Mouse (Mus musculus): ENCODE measurements around the gene Olfr199. TPM values are rescaled to one million over a fixed set of nuclear protein-coding genes. Genes with fewer than 3 reads are reported as not detected.
"Not testable (repeated sequence)": the region's sequence is repeated elsewhere in the genome, so short reads cannot be mapped to it uniquely, and the experiment has no call there.

Gene Olfr199
- polyA plus RNA-seq (2015; fragmentation: Nextera tagmentation; extraction: Ambion mirVana), result not detected in 2 replicates

- H3K27ac ChIP-seq (ENCODE audit: low read length); H3K36me3 ChIP-seq (ENCODE audit: control insufficient read depth, insufficient read depth, low read length); H3K4me2 ChIP-seq (ENCODE audit: low read depth, low read length); H3K4me1 ChIP-seq (ENCODE audit: control insufficient read depth, insufficient read depth, low read length); H3K4me3 ChIP-seq (replicated peaks; ENCODE audit: low read length); H3K9ac ChIP-seq (ENCODE audit: low read length); H3K9me3 ChIP-seq (replicated peaks; ENCODE audit: control insufficient read depth, low read length); ATAC-seq (ENCODE audit: insufficient read depth, low FRiP score); H3K27me3 ChIP-seq (ENCODE audit: control insufficient read depth, insufficient read depth, low read length): not testable (repeated sequence)
- 69% methylated on average over 1 of the region's 1 CpGs for WGBS
Observed at GRCm38 (mm10) chr16:59219667-59220066, at the start of gene Olfr199. Gene Olfr199, minus strand, starts transcription at chr16:59219767.

- H3K4me1 ChIP-seq (ENCODE audit: control insufficient read depth, insufficient read depth, low read length); H3K27ac ChIP-seq (ENCODE audit: low read length); H3K4me2 ChIP-seq (ENCODE audit: low read depth, low read length); H3K27me3 ChIP-seq (ENCODE audit: control insufficient read depth, insufficient read depth, low read length); H3K36me3 ChIP-seq (ENCODE audit: control insufficient read depth, insufficient read depth, low read length); H3K9me3 ChIP-seq (replicated peaks; ENCODE audit: control insufficient read depth, low read length); H3K4me3 ChIP-seq (replicated peaks; ENCODE audit: low read length); H3K9ac ChIP-seq (ENCODE audit: low read length); ATAC-seq (ENCODE audit: insufficient read depth, low FRiP score): not testable (repeated sequence)
- WGBS, result 62% methylated on average over 4 of the region's 4 CpGs
Observed at GRCm38 (mm10) chr16:59269097-59269496, 49.5 kb upstream of the Olfr199 start.

- H3K4me3 ChIP-seq (replicated peaks; ENCODE audit: low read length), result no peak overlapping the region
- H3K36me3 ChIP-seq (ENCODE audit: control insufficient read depth, insufficient read depth, low read length), result no peaks in the 10 kb centered on the region
- H3K4me1 ChIP-seq (ENCODE audit: control insufficient read depth, insufficient read depth, low read length), result no peaks in the 10 kb centered on the region
- no peak overlapping the region for H3K27ac ChIP-seq (ENCODE audit: low read length)
- 86% methylated on average over 17 of the region's 17 CpGs for WGBS
- H3K27me3 ChIP-seq (ENCODE audit: control insufficient read depth, insufficient read depth, low read length), result no peaks in the 10 kb centered on the region
- no peak for ATAC-seq (ENCODE audit: insufficient read depth, low FRiP score)
- no peaks in the 10 kb centered on the region for H3K9me3 ChIP-seq (replicated peaks; ENCODE audit: control insufficient read depth, low read length)
- H3K9ac ChIP-seq (ENCODE audit: low read length), result no peak overlapping the region
- no peak overlapping the region for H3K4me2 ChIP-seq (ENCODE audit: low read depth, low read length)
Observed at GRCm38 (mm10) chr16:59249684-59250083, 30.1 kb upstream of the Olfr199 start.

- H3K27me3 ChIP-seq (ENCODE audit: control insufficient read depth, insufficient read depth, low read length); H3K9ac ChIP-seq (ENCODE audit: low read length); ATAC-seq (ENCODE audit: insufficient read depth, low FRiP score); H3K4me2 ChIP-seq (ENCODE audit: low read depth, low read length); H3K36me3 ChIP-seq (ENCODE audit: control insufficient read depth, insufficient read depth, low read length); H3K4me3 ChIP-seq (replicated peaks; ENCODE audit: low read length); H3K9me3 ChIP-seq (replicated peaks; ENCODE audit: control insufficient read depth, low read length); H3K27ac ChIP-seq (ENCODE audit: low read length); H3K4me1 ChIP-seq (ENCODE audit: control insufficient read depth, insufficient read depth, low read length): not testable (repeated sequence)
- WGBS, result 68% methylated on average over 3 of the region's 3 CpGs
Observed at GRCm38 (mm10) chr16:59217861-59218260, 1.7 kb downstream of the Olfr199 start.

GRCm38 (mm10) chr16:59203433-59203832 lies 16.1 kb downstream of the Olfr199 start, which contains the start of gene Olfr198:
Gene Olfr198, minus strand, starts transcription at chr16:59203533.
- not testable (repeated sequence) for H3K9ac ChIP-seq (ENCODE audit: low read length); H3K4me3 ChIP-seq (replicated peaks; ENCODE audit: low read length); H3K9me3 ChIP-seq (replicated peaks; ENCODE audit: control insufficient read depth, low read length); H3K4me1 ChIP-seq (ENCODE audit: control insufficient read depth, insufficient read depth, low read length); ATAC-seq (ENCODE audit: insufficient read depth, low FRiP score); H3K36me3 ChIP-seq (ENCODE audit: control insufficient read depth, insufficient read depth, low read length); H3K4me2 ChIP-seq (ENCODE audit: low read depth, low read length); H3K27me3 ChIP-seq (ENCODE audit: control insufficient read depth, insufficient read depth, low read length); H3K27ac ChIP-seq (ENCODE audit: low read length)
- WGBS, result 51% methylated on average over 1 of the region's 1 CpGs

GRCm38 (mm10) chr16:59170354-59170753 lies 49.2 kb downstream of the Olfr199 start, which contains the start of gene Olfr196:
Gene Olfr196, minus strand, starts transcription at chr16:59170454.
- Histone ChIP-seq H3K27me3 (ENCODE audit: control insufficient read depth, insufficient read depth, low read length) (no peaks in the 10 kb centered on the region), H3K36me3 (ENCODE audit: control insufficient read depth, insufficient read depth, low read length) (no peaks in the 10 kb centered on the region), H3K9ac (ENCODE audit: low read length) (no peak within 1 kb of the TSS), H3K4me2 (ENCODE audit: low read depth, low read length) (no peak within 1 kb of the TSS), H3K9me3 (replicated peaks; ENCODE audit: control insufficient read depth, low read length) (no peaks in the 10 kb centered on the region; the same call in 1 of the 2 replicates), H3K27ac (ENCODE audit: low read length) (no peak within 1 kb of the TSS), H3K4me3 (replicated peaks; ENCODE audit: low read length) (no peak within 1 kb of the TSS), H3K4me1 (ENCODE audit: control insufficient read depth, insufficient read depth, low read length) (no peaks in the 10 kb centered on the region)
- no peak for ATAC-seq (ENCODE audit: insufficient read depth, low FRiP score)
- WGBS, result 74% methylated on average over 3 of the region's 3 CpGs

Other genes starting within 250 kb of the Olfr199 start
- not detected in 2 replicates for gene Olfr183, start 224.4 kb downstream of the Olfr199 start, polyA plus RNA-seq (2015; fragmentation: Nextera tagmentation; extraction: Ambion mirVana)
- 0.21 TPM in 1 of 2 replicates, not detected in the other for gene Olfr186, start 189.5 kb downstream of the Olfr199 start, polyA plus RNA-seq (2015; fragmentation: Nextera tagmentation; extraction: Ambion mirVana)
- gene Olfr187, start 180.0 kb downstream of the Olfr199 start, polyA plus RNA-seq (2015; fragmentation: Nextera tagmentation; extraction: Ambion mirVana), result 0.24 TPM in 1 of 2 replicates, not detected in the other
- not detected in 2 replicates for gene Olfr190, start 141.8 kb downstream of the Olfr199 start, polyA plus RNA-seq (2015; fragmentation: Nextera tagmentation; extraction: Ambion mirVana)
- gene Olfr191, start 129.9 kb downstream of the Olfr199 start, polyA plus RNA-seq (2015; fragmentation: Nextera tagmentation; extraction: Ambion mirVana), result not detected in 2 replicates
- gene Olfr193, start 107.9 kb downstream of the Olfr199 start, polyA plus RNA-seq (2015; fragmentation: Nextera tagmentation; extraction: Ambion mirVana), result not detected in 2 replicates
- not detected in 2 replicates for gene Olfr194, start 98.7 kb downstream of the Olfr199 start, polyA plus RNA-seq (2015; fragmentation: Nextera tagmentation; extraction: Ambion mirVana)
- gene Olfr195, start 72.7 kb downstream of the Olfr199 start, polyA plus RNA-seq (2015; fragmentation: Nextera tagmentation; extraction: Ambion mirVana), result not detected in 2 replicates
- not detected in 2 replicates for gene Olfr196, start 49.3 kb downstream of the Olfr199 start, polyA plus RNA-seq (2015; fragmentation: Nextera tagmentation; extraction: Ambion mirVana)
- not detected in 2 replicates for gene Olfr198, start 16.2 kb downstream of the Olfr199 start, polyA plus RNA-seq (2015; fragmentation: Nextera tagmentation; extraction: Ambion mirVana)
- not detected in 2 replicates for gene Olfr201, start 52.9 kb upstream of the Olfr199 start, polyA plus RNA-seq (2015; fragmentation: Nextera tagmentation; extraction: Ambion mirVana)
- not detected in 2 replicates for gene Olfr202, start 67.0 kb upstream of the Olfr199 start, polyA plus RNA-seq (2015; fragmentation: Nextera tagmentation; extraction: Ambion mirVana)
- not detected in 2 replicates for gene Olfr203, start 79.1 kb upstream of the Olfr199 start, polyA plus RNA-seq (2015; fragmentation: Nextera tagmentation; extraction: Ambion mirVana)
- not detected in 2 replicates for gene Olfr204, start 98.5 kb upstream of the Olfr199 start, polyA plus RNA-seq (2015; fragmentation: Nextera tagmentation; extraction: Ambion mirVana)
- not detected in 2 replicates for gene Olfr205, start 111.4 kb upstream of the Olfr199 start, polyA plus RNA-seq (2015; fragmentation: Nextera tagmentation; extraction: Ambion mirVana)
- not detected in 2 replicates for gene Olfr206, start 129.5 kb upstream of the Olfr199 start, polyA plus RNA-seq (2015; fragmentation: Nextera tagmentation; extraction: Ambion mirVana)
- gene Olfr209, start 144.2 kb upstream of the Olfr199 start, polyA plus RNA-seq (2015; fragmentation: Nextera tagmentation; extraction: Ambion mirVana), result not detected in 2 replicates
- not detected in 2 replicates for gene Gabrr3, start 187.6 kb upstream of the Olfr199 start, polyA plus RNA-seq (2015; fragmentation: Nextera tagmentation; extraction: Ambion mirVana)